Mouse (Mus musculus): Measurements from ENCODE around the gene Parvg.

- TF ChIP-seq GATA1 (IDR thresholded peaks at IDR 0.05; ENCODE audit: low read length) = no peak
- TF ChIP-seq TAL1 (IDR thresholded peaks at IDR 0.05; ENCODE audit: low read length) = no peak
Measured at GRCm38 (mm10) chr15:84351342-84351741, 27.5 kb downstream of the Parvg start.

Data from erythroblast, embryonic 14.5 days (primary cell).